Mouse (Mus musculus): Measurements from ENCODE around the gene Tmprss3.

Gene Tmprss3

DNA sequence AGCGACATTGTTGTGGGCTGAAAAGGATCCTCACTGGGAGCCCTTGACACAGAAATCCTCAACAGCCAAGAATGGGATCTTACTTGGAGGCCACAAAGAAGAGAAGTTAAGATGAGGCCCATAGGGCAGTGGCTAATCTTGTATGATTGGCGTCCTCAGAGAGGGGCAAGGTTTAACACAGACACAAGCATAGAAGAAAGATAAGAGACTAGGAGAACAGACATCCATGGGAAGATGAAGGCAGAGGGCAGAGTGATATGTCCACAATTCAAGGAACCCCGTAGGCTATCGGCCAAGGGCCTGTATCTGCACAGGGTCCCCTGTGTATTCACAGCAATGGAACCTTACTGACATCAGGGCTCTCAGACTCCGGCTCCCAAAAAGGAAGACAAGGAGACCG is 3.6 kb downstream of the Tmprss3 start:
- DNase-seq (ENCODE audit: low spot score in 2 of 2): no peak

DNA sequence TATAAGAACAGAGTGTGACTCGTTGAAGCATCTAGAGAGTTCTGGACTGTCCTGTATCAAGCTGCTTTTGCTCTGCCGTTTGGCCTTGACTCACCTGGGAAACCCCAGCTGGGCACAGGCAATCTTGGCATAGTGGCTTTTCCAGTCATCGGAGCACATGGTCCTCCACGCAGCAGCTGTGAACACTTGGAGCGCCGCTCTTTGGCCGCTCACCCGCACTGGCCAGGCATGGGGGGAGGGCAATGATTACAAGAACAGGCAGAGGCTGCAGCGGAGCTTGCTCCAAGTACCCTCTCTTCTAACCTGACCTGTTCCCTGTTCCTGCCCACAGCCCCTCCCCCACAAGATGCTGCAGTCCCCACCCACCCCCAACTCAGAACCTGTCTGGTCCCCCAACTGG is 5.4 kb downstream of the Tmprss3 start:
- DNase-seq (ENCODE audit: low spot score in 2 of 2): no peak

DNA sequence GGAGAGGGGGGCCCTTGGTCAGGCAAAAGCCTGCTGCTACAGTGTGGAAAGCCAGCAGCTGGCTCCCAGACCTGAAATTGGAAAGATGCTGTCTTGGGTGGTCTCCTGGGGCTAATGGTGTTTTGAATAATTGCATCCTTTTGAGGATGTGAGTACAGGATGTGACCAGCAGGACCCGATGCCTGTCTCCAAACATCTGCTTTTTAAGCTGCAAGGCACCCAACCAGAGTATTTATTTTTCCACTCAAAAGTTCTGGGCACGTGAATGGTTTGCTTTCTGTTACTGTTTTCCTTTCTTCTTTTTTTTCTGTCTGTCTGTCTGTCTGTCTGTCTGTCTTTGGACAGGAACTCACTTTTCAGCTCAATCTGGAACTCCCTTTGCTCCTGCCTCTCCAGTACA is 6.1 kb downstream of the Tmprss3 start:
- no peak for DNase-seq (ENCODE audit: low spot score in 2 of 2)

DNA sequence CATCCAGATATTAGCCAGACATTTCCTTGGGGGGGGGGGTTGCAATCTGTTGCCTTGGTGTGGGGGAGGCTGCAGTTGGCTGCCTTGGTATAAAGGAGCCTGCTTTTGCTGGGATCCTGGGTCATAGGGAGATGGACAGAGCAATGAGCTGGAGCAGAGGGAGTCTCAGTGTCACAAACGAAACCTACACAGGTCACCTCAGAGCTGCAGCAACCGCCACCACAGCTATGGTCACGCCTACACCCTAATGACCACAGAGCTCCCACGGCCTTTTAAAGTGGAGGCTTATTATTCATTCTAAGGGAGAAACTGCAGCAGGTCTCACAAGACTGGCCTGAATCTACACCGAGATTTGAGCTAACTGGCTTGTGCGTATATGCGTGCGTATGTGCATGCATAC is 7.0 kb downstream of the Tmprss3 start:
- DNase-seq (ENCODE audit: low spot score in 2 of 2): no peak

DNA sequence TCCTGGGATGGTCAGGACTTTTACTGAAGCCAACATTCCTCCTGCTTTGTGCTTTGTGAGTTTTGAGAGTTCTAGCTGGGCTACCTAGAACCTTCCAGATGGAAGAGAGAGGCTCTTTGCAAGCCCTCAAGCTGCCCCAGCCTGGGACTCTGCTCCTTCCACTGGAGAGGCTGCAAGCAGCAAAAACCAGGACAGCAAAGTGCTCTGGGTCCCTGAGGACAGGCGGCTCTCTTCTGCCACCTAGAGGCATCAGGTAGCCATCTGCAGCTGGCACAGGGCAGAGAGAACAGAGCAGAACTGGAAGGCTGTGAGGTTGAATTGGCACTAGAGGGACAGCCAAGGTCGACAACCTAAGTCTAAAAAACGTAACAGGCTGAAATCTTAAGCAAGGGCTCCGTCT is 11.4 kb downstream of the Tmprss3 start:
- peak; percentile 37 to 61 for DNase-seq (ENCODE audit: low spot score in 2 of 2)

DNA sequence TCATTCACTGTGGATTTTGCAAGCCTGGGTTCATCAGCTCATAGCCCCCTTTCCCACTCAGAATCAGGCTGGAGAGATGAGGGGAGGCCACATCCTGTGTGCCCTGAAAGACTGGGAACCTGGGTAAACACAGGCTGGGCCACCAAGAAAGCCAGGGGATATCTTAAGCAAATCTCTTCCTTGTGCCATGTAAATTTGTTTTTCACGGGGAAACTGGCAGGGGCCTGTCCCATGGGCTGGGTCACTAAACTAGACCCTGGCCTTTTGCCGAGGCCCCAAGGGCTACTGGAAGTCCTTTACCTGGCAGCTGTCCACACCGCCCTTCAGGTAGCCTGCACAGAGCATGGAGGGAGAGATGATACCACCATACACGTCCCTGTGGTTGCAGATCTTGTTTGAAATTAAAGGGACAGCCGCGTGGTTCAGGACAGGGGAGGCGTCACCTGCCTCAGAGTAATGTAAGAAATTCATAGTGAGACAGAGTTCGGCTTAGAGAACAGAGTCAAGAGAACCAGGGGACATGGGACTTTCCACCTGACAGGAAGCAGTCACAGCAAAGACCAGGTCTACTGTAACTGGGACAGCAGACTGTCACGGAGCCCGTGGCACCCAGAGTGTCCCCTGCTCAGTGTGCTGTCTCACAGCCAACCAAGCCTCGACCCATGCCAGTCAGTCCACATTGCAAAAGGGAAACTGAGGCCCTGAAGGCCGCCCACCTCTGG is 14.3 kb downstream of the Tmprss3 start:
- no peak for DNase-seq (ENCODE audit: low spot score in 2 of 2)

DNA sequence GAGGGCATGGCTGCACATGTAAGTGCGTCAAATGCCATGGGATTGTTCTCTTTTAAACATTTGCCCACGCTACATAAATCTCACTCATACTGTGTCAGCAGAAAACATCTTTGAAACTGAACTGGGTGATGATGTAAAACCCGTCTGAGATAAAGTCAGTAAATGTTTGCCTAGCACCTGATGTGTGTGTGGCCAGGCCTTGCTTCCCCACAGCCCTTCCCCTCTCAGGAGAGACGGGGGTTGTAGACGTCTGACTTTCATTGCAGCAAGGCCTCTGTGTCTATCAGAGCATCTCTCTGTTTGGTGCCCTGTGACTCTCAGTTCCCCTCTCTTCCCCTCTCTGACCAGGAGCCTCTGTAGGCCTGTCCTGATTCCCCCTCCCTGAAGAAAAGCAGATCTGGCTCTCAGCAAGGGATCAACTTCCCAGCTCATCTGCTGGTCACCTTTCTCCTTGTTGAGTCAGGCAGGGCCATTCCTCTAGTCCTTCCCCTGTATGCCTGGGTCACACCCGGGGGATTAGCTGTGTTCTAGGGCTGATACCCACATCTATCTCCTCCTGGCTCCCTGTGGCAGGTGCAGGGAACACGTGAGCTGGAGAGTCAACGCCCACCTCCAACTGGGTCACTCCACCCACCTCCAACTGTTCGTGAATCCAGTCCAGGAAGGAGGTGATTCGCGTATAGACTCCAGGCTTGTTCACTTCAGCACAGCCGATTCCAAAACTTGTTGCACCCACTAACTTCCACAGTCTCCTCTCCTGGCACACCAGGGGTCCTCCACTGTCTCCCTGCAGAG is 15.4 kb downstream of the Tmprss3 start:
- no peak for DNase-seq (ENCODE audit: low spot score in 2 of 2)

DNA sequence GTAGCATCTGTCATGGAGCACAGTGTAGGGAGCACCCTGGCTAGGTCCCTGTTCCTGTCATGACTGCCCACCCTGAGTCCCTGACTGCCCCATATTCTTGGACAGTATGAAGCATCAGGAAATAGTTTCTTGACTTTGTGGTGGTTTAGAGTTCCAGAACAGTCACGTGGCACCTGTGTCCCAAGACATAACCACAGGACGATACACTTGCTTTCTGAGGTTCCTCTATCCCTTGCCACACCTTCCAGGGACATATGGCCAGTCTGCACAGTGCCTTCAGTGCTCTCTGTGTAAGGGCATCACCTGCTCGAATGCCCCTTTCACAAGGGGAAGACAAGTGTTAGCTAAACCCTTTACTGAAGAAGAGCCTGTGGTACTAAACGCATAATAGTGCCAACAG is 17.3 kb downstream of the Tmprss3 start:
- no peak for DNase-seq (ENCODE audit: low spot score in 2 of 2)

DNA sequence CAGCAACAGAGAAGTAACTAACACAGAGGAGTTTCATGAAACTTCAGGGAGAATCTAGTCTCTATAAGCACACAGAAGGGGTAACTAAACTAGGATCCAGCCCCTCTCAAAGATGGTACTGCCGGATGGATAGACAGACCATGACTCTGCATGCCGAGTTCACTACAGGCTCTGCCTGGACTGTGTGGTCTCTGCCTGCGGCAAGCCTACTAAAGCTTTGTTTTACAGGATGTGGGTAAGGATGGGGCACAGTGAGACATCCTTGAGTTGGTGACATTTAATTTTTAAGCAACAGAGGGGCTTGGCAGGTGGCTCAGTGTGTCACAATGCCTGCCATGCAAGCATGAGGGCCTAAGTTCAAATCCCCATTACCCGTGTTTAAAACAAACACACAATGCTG is 22.5 kb downstream of the Tmprss3 start:
- DNase-seq (ENCODE audit: low spot score in 2 of 2): no peak

DNA sequence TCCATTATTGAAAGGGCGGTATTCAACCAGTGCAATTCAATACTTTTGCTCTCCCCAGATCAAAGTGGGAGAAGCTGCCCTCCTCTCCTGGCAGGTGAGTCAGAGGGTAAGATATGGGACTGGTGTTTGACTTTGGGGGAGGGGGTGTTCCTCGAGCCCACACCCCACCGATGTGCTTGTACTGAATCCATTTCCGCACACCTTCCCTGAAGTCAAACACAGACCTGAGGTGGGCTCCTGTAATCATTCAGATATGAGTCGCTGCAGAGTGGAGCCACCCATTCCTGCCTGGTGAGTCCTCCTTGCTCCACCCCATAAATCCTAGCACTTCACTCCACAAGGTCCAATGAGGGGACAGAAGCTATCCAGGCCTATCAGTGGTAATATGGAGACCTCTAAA is 29.0 kb downstream of the Tmprss3 start:
- no peak for DNase-seq (ENCODE audit: low spot score in 2 of 2)

DNA sequence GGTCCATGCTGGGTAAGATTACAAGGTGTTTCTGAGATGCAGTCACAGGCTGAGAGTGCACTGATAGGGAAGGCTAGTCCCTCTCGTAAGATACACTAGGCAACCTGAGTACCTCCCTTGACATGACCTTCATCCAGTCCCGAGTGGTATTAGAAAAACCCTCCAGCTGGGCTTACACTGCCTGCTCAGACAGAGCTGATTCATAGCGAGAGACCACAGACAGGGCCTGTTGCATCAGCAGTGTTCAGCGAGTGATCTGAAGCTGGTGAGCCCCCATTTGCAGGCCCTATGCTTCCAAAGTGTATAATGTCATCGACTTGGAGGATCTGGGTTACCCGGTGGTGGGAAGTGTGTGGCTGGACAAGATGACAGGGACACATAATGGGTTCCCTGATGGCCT is 33.6 kb downstream of the Tmprss3 start, which contains the start of gene Tff1:
Gene Tff1 (minus strand): TSS at position 151 of the 400 bp plus-strand sequence.
- DNase-seq (ENCODE audit: low spot score in 2 of 2): no peak

DNA sequence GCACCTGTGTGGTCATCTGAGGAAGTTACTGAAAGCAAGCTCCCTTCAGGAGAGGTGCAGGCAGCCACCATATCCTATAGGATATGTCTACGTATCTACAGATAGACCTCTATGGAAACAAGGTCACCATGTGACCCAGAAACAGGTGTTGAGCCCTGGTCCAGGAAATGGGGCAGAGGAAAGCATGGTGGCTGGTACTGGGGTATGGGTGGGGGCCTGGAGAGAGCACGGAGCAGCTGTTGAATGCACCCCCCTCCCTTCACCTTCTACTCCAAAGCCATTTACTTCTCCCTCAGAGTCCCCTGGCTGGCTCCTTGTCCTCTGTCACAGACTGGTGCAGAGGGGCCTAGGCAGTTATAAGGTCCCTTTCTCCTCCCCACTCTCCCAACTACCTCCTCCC is 35.0 kb downstream of the Tmprss3 start:
- no peak for DNase-seq (ENCODE audit: low spot score in 2 of 2)

DNA sequence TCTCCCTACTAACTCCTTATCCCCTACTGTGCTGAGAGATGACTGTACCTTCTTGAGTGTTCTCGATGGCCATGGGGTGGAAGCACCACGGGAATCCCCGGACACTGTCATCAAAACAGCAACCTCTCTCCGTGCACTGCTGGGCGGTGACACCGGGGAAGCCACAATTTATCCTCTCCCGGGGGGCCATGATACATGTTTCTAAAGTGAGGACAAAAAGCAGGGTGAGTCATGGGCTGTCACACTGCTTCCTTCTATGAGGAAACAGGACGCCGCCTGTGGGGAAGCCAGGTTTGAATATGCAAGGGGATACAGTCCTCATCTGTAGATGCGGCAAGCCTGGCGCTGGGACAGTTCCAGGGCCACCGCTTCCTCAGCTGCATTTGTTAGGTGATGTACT is 36.2 kb downstream of the Tmprss3 start:
- DNase-seq (ENCODE audit: low spot score in 2 of 2): no peak

DNA sequence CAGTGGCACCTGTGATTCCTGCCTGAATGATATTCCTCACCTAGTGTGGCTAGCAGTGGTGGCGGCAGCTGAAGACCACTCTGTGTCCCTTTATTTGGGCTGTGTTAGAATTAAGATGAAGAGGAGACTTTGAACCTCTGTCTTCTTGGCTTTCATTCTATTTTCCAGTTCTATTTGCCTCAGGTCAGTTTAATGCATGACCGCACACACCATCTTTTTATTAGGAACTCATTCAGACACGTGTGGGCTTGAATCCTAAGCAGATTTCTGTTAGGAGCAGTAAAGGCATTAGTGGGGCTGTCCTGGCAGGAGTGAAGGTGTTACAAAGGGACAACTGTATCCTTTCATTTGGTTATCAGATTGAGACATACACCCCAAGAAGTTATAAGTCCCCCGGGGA is 38.5 kb downstream of the Tmprss3 start:
- no peak for DNase-seq (ENCODE audit: low spot score in 2 of 2)

DNA sequence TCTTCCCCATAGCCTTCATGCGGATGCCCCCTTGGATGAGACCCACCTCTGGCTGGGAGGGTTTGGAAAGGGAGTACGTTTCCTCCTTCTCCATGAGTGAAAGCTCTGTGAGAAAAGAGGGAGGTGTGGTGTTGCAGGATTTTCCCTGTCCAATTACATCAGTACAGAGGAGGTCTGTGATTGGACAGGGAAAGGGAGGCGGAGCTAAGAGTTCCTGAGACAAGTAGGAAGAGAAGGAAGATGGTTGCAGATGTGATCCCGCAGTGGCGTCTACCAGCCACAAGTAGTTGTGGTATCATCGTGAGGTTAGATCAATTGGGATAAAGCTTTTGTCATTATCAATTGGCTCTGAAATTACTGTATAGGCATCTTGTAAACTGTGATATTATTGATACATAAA is 40.9 kb downstream of the Tmprss3 start:
- no peak for DNase-seq (ENCODE audit: low spot score in 2 of 2)

DNA sequence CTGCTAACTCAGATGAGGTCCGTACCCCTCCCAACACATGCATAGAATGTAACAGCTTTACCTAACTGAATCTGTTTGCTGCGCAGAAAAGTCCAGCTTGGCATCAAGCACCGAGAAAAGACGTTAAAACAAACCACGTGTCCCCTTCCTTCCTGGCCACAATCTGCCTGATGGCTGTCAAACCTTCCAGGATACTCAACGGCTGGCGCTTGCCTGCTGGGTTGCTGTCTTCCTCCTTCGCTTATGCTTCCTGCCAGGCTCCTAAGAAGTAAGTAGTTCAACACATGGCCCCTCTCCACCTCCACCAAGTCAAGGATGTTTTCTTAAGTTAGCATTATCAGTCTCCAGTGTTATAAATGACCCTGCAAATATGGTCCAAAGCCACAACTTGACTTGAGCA is 45.0 kb downstream of the Tmprss3 start:
- no peak for DNase-seq (ENCODE audit: low spot score in 2 of 2)

DNA sequence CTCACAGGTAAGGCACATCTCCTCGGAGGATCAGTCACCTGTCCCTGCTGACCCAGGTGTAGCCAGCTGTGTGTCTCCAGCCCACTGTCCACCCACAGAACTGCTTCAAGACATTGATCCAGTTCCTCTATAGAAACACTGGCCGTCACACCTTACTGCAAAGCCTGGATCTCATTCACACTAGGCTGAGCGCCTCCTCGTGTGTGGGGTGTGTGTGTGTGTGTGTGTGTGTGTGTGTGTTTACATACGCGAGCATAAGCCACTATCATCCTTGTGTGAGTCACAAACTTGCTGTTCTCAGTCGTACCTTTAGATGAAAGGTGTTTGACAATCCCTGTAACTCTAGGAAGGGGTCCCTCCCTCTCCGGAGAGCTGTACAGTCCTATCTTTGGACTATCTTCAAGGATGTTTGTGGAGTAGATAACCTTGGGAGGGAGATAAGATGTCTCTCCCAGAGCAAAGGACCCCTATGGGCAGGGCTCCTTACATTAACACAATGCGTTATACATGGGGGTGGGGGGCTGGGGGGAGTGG is 45.7 kb downstream of the Tmprss3 start:
- DNase-seq (ENCODE audit: low spot score in 2 of 2): no peak

DNA sequence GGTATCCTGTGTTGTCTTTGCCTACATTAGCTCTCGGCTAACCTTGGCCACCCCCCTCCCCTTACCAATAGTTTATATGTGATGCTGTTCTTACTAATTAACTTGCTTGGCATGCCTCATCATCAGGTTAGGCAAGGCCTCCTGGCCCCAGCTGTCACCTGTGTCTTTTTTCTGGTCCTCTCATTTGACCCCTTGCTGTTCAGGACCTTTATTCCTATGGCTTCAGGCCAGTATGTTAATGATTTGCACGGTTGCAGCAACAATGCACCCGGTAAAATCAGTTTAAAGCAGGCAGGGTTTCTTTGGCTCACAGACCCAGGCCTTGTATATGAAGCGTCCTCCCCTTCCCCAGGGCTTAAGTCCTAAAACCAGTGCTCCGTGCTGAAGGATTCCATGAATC is 46.3 kb downstream of the Tmprss3 start:
- DNase-seq (ENCODE audit: low spot score in 2 of 2): no peak

DNA sequence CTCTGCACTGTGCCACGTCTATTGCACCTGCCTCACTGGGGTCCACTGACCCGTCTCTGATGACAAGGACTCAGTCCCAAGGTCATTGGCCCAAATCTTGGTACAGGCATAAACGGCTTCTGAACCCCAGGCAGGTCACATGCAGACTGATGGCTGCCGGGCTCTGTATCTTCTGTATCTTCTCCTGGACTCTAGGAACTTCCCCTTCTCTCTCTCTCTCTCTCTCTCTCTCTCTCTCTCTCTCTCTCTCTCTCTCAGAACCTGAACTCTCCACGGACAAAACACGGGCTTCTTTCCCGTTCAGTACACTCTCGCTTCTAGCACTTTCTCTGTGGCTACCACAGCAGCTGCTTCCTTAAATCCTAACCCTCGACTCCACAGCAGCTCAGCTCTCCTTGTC is 52.8 kb downstream of the Tmprss3 start:
- DNase-seq (ENCODE audit: low spot score in 2 of 2): no peak

DNA sequence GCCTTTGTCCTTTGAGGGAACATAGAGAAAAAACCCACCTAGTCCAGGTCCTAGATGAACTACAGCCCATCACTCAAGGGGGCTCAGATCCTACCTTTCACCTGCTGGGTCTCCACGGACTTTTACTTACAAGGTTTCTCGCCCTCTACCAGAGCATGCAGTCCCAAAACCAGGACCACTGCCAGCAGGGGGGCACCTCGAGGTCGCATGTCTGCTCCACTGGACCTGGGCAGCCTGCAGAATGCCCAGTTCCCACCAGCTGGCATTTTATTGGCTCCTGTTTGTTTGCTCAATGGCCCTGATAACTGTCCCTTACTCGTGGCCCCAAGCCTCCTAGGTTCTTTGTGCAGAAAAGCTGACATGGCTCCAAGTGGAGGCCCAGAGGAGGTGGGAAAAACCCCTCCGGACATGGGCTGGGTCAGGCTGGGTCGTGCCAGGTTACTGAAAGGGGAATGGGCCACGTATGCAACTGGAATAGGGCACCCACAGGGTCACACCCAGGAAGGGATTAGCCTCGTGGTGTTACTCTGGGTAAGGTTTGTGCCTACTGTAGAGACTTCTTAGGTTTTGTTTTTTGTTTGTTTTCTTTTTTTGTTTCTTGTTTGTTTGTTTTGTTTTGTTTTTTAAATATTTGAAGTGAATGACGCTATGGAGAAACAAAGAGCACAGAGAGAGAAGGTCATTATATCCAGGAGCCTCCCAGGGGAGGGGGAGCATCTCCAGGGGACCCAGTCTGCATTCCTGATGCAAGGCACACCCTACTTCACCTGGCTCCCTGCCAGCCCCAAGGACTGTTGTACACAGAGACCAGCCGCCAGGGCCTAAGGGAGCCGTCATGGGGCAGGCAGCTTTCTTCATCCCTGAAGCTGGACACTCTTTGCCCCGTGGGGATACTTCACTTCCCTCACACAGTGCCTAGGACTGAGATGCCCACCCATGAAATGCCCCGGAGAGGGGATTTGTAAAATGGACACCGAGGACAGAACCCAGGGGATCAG is 54.4 kb downstream of the Tmprss3 start, which contains the start of gene Tff2:
Gene Tff2 (minus strand): TSS at position 243 of the 998 bp plus-strand sequence.
- no peak for DNase-seq (ENCODE audit: low spot score in 2 of 2)

DNA sequence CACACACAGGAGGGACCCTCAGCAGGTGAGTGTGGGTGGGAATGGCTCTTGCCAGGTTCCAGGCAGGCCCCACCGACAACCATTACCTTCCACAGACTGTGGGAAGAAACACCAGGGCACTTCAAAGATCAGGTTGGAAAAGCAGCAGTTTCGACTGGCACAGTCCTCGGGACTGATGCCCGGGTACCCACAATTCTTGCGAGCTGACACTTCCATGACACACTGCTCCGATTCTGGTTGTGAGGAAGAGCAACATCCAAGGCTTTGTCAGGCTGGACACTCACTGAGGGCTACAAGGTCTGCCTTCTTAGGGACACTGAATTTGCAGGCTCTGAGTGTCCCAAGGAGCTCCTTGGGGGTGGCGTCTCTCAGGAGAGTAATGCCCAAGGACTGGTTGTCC is 56.7 kb downstream of the Tmprss3 start:
- no peak for DNase-seq (ENCODE audit: low spot score in 2 of 2)

DNA sequence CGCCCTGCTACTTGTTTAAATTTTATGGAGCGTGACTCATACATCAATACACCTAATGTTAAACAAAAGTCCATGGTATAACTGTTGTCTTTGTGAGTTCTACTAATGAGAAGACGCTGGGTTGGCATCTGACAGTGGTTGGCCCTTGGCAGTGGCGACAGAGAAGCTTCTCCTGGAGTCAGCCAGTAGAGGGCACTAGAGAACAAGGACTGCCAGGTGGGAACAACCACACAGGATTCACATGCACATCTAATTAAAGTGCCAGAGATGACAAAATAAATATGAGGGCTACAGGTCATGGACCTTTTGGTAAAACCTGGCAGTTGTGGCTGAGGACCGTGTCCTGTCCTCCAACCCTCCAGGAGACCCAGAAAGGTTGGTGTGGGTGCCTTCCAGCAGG is 60.4 kb downstream of the Tmprss3 start:
- peak in 1 of 2 experiments; percentile 45 for DNase-seq (ENCODE audit: low spot score in 2 of 2)

Data from frontal cortex, postnatal 14 days (tissue).